Mouse (Mus musculus): ENCODE results near the gene 1700109H08Rik. TPM values are rescaled to one million over a fixed set of nuclear protein-coding genes. Genes with fewer than 3 reads are reported as not detected.

Gene 1700109H08Rik
- polyA plus RNA-seq, 1 experiment from 2014 or later = 5.8 TPM

GRCm38 (mm10) chr5:3620486-3620885, 49.1 kb downstream of the 1700109H08Rik start:
- Histone ChIP-seq H3K36me3 (ENCODE audit: control insufficient read depth, insufficient read depth, low read length) (peaks cover 37% of the 10 kb centered on the region), H3K4me1 (ENCODE audit: control insufficient read depth, insufficient read depth, low read length) (no peaks in the 10 kb centered on the region), H3K27ac (ENCODE audit: low read depth, low read length) (no peak overlapping the region), H3K27me3 (ENCODE audit: control insufficient read depth, insufficient read depth, low read length) (no peaks in the 10 kb centered on the region), H3K9me3 (ENCODE audit: control insufficient read depth, low read length) (no peaks in the 10 kb centered on the region), H3K9ac (replicated peaks; ENCODE audit: low read depth, low read length) (no peak overlapping the region), H3K4me2 (ENCODE audit: low read depth, low read length) (no peak overlapping the region), H3K4me3 (ENCODE audit: low read depth, low read length) (no peak overlapping the region)
- no peak for ATAC-seq (ENCODE audit: low read depth)
- 79% methylated on average over 7 of the region's 7 CpGs for WGBS

DNA sequence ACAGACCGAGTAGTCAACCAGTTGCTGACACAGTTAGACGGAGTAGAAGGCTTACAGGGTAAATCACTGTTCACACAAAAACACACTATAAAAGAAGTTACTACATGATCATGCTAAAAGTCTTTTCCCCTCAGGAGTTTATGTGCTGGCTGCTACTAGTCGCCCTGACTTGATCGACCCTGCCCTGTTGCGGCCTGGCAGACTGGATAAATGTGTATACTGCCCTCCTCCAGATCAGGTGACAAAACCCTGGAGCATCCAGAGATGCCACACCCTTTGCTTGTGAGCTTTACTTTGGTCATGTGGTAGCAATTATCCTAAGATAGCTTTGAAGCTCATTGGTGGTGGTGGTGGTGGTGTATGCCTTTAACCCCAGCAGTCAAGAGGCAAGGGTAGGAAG, 58.7 kb downstream of the 1700109H08Rik start:
- H3K9ac ChIP-seq (replicated peaks; ENCODE audit: low read depth, low read length) = no peak overlapping the region
- WGBS = 95% methylated on average over 5 of the region's 5 CpGs
- no peak overlapping the region for H3K4me2 ChIP-seq (ENCODE audit: low read depth, low read length)
- H3K9me3 ChIP-seq (ENCODE audit: control insufficient read depth, low read length) = no peaks in the 10 kb centered on the region
- ATAC-seq (ENCODE audit: low read depth) = no peak
- H3K4me3 ChIP-seq (ENCODE audit: low read depth, low read length) = no peak overlapping the region
- H3K27me3 ChIP-seq (ENCODE audit: control insufficient read depth, insufficient read depth, low read length) = no peaks in the 10 kb centered on the region
- H3K36me3 ChIP-seq (ENCODE audit: control insufficient read depth, insufficient read depth, low read length) = peaks cover 23% of the 10 kb centered on the region
- H3K4me1 ChIP-seq (ENCODE audit: control insufficient read depth, insufficient read depth, low read length) = no peaks in the 10 kb centered on the region
- no peak overlapping the region for H3K27ac ChIP-seq (ENCODE audit: low read depth, low read length)

GRCm38 (mm10) chr5:3631512-3632271, 60.3 kb downstream of the 1700109H08Rik start:
- 53% methylated on average over 16 of the region's 16 CpGs for WGBS
- Histone ChIP-seq H3K27ac (ENCODE audit: low read depth, low read length) (no peak overlapping the region), H3K9me3 (ENCODE audit: control insufficient read depth, low read length) (no peaks in the 10 kb centered on the region), H3K4me2 (ENCODE audit: low read depth, low read length) (no peak overlapping the region), H3K27me3 (ENCODE audit: control insufficient read depth, insufficient read depth, low read length) (no peaks in the 10 kb centered on the region), H3K36me3 (ENCODE audit: control insufficient read depth, insufficient read depth, low read length) (peaks cover 10% of the 10 kb centered on the region), H3K4me1 (ENCODE audit: control insufficient read depth, insufficient read depth, low read length) (no peaks in the 10 kb centered on the region), H3K9ac (replicated peaks; ENCODE audit: low read depth, low read length) (no peak overlapping the region), H3K4me3 (ENCODE audit: low read depth, low read length) (no peak overlapping the region)
- ATAC-seq (ENCODE audit: low read depth) = no peak

DNA sequence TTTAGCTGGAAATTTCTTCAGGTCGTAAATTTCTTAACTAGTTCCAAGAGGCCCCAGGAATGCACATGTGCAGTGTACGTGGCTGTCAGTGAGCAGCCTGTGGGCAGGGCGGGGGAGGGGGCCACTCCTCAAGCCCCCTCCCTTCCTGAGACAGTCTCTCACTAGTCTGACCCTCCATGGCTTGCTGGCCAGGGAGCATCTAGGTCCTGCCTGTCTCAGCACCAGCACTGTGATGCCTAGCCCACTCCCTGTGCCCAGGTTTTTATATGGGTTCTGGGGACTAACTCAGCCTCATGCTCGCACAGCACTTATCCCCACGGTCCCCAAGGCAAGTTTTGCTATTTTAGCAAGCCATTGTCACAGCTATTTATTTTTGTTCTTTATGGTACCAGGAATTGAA, 60.9 kb downstream of the 1700109H08Rik start:
- H3K36me3 ChIP-seq (ENCODE audit: control insufficient read depth, insufficient read depth, low read length) = peaks cover 4% of the 10 kb centered on the region; the same call in 1 of the 2 replicates
- no peaks in the 10 kb centered on the region for H3K9me3 ChIP-seq (ENCODE audit: control insufficient read depth, low read length)
- no peaks in the 10 kb centered on the region for H3K4me1 ChIP-seq (ENCODE audit: control insufficient read depth, insufficient read depth, low read length)
- H3K27ac ChIP-seq (ENCODE audit: low read depth, low read length) = no peak overlapping the region
- ATAC-seq (ENCODE audit: low read depth) = no peak
- H3K27me3 ChIP-seq (ENCODE audit: control insufficient read depth, insufficient read depth, low read length) = no peaks in the 10 kb centered on the region
- H3K9ac ChIP-seq (replicated peaks; ENCODE audit: low read depth, low read length) = no peak overlapping the region
- no peak overlapping the region for H3K4me3 ChIP-seq (ENCODE audit: low read depth, low read length)
- whole genome bisulfite sequencing = 90% methylated on average over 5 of the region's 5 CpGs
- no peak overlapping the region for H3K4me2 ChIP-seq (ENCODE audit: low read depth, low read length)

DNA sequence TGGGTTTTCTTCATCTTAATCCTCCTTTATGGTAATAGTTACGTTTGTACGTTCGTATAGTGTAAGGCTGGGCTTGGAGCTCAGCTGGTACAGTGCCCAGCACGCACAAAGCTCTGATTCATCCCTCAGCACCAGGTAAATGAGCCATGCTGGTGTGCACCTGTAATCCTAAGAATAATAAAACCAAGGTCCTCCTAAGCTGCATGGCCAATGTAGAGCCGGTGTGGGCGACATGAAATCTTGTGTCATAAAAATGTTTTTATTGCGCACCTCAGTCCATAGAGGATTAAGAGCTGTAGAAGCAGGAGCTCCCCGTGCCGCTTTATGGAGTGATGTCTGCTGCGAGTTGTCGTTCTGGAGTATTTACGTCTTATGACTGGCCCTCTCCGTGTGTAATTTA, 61.9 kb downstream of the 1700109H08Rik start:
- Histone ChIP-seq H3K9me3 (ENCODE audit: control insufficient read depth, low read length) (no peaks in the 10 kb centered on the region), H3K27me3 (ENCODE audit: control insufficient read depth, insufficient read depth, low read length) (no peaks in the 10 kb centered on the region), H3K4me2 (ENCODE audit: low read depth, low read length) (no peak overlapping the region), H3K4me3 (ENCODE audit: low read depth, low read length) (no peak overlapping the region), H3K27ac (ENCODE audit: low read depth, low read length) (no peak overlapping the region), H3K36me3 (ENCODE audit: control insufficient read depth, insufficient read depth, low read length) (peaks cover 4% of the 10 kb centered on the region; the same call in 1 of the 2 replicates), H3K4me1 (ENCODE audit: control insufficient read depth, insufficient read depth, low read length) (no peaks in the 10 kb centered on the region), H3K9ac (replicated peaks; ENCODE audit: low read depth, low read length) (no peak overlapping the region)
- peak; percentile 38; the same call in 1 of the 2 replicates for ATAC-seq (ENCODE audit: low read depth)
- 89% methylated on average over 13 of the region's 13 CpGs for WGBS

DNA sequence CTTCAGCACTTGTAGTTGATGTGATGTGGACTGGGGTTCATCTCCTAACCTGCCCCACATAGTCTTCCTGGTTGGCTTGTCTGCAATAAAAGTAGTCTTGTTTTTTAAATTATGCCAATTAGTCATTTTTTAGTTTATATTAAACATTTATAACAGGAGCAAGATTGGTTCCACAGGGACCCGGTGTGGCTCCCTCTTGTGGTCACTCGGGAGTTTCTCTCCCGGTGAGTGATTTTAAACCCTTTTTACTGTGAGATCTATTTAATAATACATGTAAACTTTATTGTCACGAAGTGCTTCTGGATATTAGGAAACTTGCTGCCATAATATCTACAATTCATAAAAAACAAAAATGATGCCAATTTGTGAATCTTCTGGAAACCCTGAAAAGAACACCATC, 62.6 kb downstream of the 1700109H08Rik start:
- Histone ChIP-seq H3K27me3 (ENCODE audit: control insufficient read depth, insufficient read depth, low read length) (no peaks in the 10 kb centered on the region), H3K9me3 (ENCODE audit: control insufficient read depth, low read length) (no peaks in the 10 kb centered on the region), H3K4me3 (ENCODE audit: low read depth, low read length) (no peak overlapping the region), H3K4me1 (ENCODE audit: control insufficient read depth, insufficient read depth, low read length) (no peaks in the 10 kb centered on the region), H3K4me2 (ENCODE audit: low read depth, low read length) (no peak overlapping the region), H3K27ac (ENCODE audit: low read depth, low read length) (no peak overlapping the region), H3K9ac (replicated peaks; ENCODE audit: low read depth, low read length) (no peak overlapping the region), H3K36me3 (ENCODE audit: control insufficient read depth, insufficient read depth, low read length) (peaks cover 4% of the 10 kb centered on the region; the same call in 1 of the 2 replicates)
- ATAC-seq (ENCODE audit: low read depth) = no peak
- 69% methylated on average over 4 of the region's 4 CpGs for WGBS

Other genes with a start within 250 kb of the 1700109H08Rik start
- 12.2 and 12.7 TPM in 2 replicates for gene Cdk6, start 230.1 kb upstream of the 1700109H08Rik start, polyA plus RNA-seq (2014; fragmentation: Nextera tagmentation; extraction: Ambion mirVana)
- 28.7 and 30.6 TPM in 2 replicates for gene Fam133b, start 27.7 kb upstream of the 1700109H08Rik start, polyA plus RNA-seq (2014; fragmentation: Nextera tagmentation; extraction: Ambion mirVana)
- gene Pex1, start 24.5 kb downstream of the 1700109H08Rik start, polyA plus RNA-seq (2014; fragmentation: Nextera tagmentation; extraction: Ambion mirVana) = 23.5 and 25.5 TPM in 2 replicates
- 16.7 and 21.0 TPM in 2 replicates for gene Rbm48, start 25.0 kb downstream of the 1700109H08Rik start, polyA plus RNA-seq (2014; fragmentation: Nextera tagmentation; extraction: Ambion mirVana)
- not detected in 2 replicates for gene Tmbim7, start 79.6 kb downstream of the 1700109H08Rik start, polyA plus RNA-seq (2014; fragmentation: Nextera tagmentation; extraction: Ambion mirVana)
- 68.3 and 70.3 TPM in 2 replicates for gene Gatad1, start 85.6 kb downstream of the 1700109H08Rik start, polyA plus RNA-seq (2014; fragmentation: Nextera tagmentation; extraction: Ambion mirVana)
- gene Ankib1, start 231.4 kb downstream of the 1700109H08Rik start, polyA plus RNA-seq (2014; fragmentation: Nextera tagmentation; extraction: Ambion mirVana) = 24.4 and 25.8 TPM in 2 replicates
- 61.7 and 69.7 TPM in 2 replicates for gene Krit1, start 231.6 kb downstream of the 1700109H08Rik start, polyA plus RNA-seq (2014; fragmentation: Nextera tagmentation; extraction: Ambion mirVana)

Measured in neural tube, embryonic 14.5 days (tissue).